8 mouse cellular contexts compared by ENCODE assay signal in the genomic region with DNA sequence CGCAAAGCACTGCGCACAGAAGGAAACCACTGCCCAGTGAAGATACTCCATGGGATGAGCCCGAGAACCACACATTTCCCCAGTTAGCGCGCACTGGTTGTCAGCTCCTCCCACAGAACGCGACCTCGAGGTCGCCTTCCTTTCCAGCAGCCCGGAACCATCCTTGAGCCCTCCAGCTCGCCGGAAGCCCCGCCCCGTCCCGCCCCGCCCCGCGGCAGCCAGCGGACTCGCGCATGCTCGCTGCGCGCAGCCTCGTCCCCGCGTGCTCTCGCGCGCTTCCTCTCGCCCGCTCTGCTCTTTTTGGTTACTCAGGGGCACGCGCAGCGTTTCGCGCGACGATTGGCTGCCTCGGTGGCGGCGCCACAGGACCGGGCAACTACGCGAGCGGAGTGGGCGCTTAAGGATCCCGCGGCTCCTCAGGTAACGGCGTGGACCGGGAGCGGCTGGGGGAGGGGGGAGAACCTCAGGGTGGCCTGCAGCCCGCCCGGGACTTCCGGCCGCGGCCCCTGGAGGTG. TPM values are rescaled to one million over a fixed set of nuclear protein-coding genes. Genes with fewer than 3 reads are reported as not detected.
DNase-seq lines count a peak whose midpoint lies in the region; ATAC-seq and TF ChIP-seq lines count a peak whose summit lies in the region.

A gene (plus strand): TSS at position 221 of the 515 bp plus-strand sequence.
A gene (plus strand): TSS at position 236 of the 515 bp plus-strand sequence.

- peak within 1 kb of the TSS; percentile 98 for H3K9ac ChIP-seq in ES-Bruce4 (ENCODE audit: low read depth, poor library complexity, severe bottlenecking)
- H3K9ac ChIP-seq in forebrain, embryonic 14.5 days (ENCODE audit: low read length): peak within 1 kb of the TSS; percentile 83
- H3K9ac ChIP-seq in neural tube, embryonic 15.5 days (replicated peaks): peak within 1 kb of the TSS; percentile 72

- no peaks in the 10 kb centered on the region for H3K27me3 ChIP-seq in ES-Bruce4 (ENCODE audit: control insufficient read depth, insufficient read depth, low read length, poor library complexity, severe bottlenecking)
- H3K27me3 ChIP-seq in forebrain, embryonic 14.5 days (replicated peaks; ENCODE audit: control insufficient read depth, insufficient read depth, low read length): no peaks in the 10 kb centered on the region
- no peaks in the 10 kb centered on the region for H3K27me3 ChIP-seq in neural tube, embryonic 15.5 days (replicated peaks)

- peak within 1 kb of the TSS; percentile 99 for H3K4me3 ChIP-seq in ES-Bruce4 (ENCODE audit: low read depth, low read length)
- H3K4me3 ChIP-seq in forebrain, embryonic 14.5 days (ENCODE audit: low read depth, low read length): peak within 1 kb of the TSS; percentile 77
- peak within 1 kb of the TSS; percentile 94 for H3K4me3 ChIP-seq in neural tube, embryonic 15.5 days (replicated peaks)

- intact Hi-C loops in heart, postnatal 14 days (cut with DNase I): no loop called here

- H3K4me1 ChIP-seq in ES-Bruce4 (ENCODE audit: control insufficient read depth, insufficient read depth, low read length): peaks cover 2% of the 10 kb centered on the region
- H3K4me1 ChIP-seq in forebrain, embryonic 14.5 days (ENCODE audit: control insufficient read depth, insufficient read depth, low read length): peaks cover 8% of the 10 kb centered on the region; the same call in 1 of the 2 replicates
- H3K4me1 ChIP-seq in neural tube, embryonic 15.5 days: peaks cover 8% of the 10 kb centered on the region

- peaks cover 7% of the 10 kb centered on the region; the same call in 1 of the 2 replicates for H3K36me3 ChIP-seq in ES-Bruce4 (ENCODE audit: control insufficient read depth, insufficient read depth, low read length, poor library complexity, severe bottlenecking)
- no peaks in the 10 kb centered on the region for H3K36me3 ChIP-seq in forebrain, embryonic 14.5 days (ENCODE audit: control insufficient read depth, insufficient read depth, low read length)
- H3K36me3 ChIP-seq in neural tube, embryonic 15.5 days: no peaks in the 10 kb centered on the region

- peak within 1 kb of the TSS; percentile 65 for H3K4me2 ChIP-seq in forebrain, embryonic 14.5 days (ENCODE audit: low read length)
- H3K4me2 ChIP-seq in neural tube, embryonic 15.5 days: peak within 1 kb of the TSS; percentile 62

- no peak for TF ChIP-seq CTCF in ES-Bruce4 (IDR thresholded peaks at IDR 0.05; ENCODE audit: low read depth, low read length)

- WGBS in forebrain, embryonic 14.5 days: under 1% methylated on average over 57 of the region's 58 CpGs
- under 1% methylated on average over 57 of the region's 58 CpGs for WGBS in neural tube, embryonic 15.5 days

- ATAC-seq in cerebellum, adult (ENCODE audit: insufficient number of reproducible peaks, low FRiP score, low TSS enrichment): peak; percentile 95
- ATAC-seq in forebrain, embryonic 14.5 days: peak; percentile 98
- ATAC-seq in neural tube, embryonic 15.5 days (ENCODE audit: low FRiP score): peak; percentile 99

- peak; percentile 95 for DNase-seq in forebrain, embryonic 14.5 days (ENCODE audit: low spot score)
- peak; percentile 87 to 88 for DNase-seq in heart, postnatal 14 days
- DNase-seq in layer of hippocampus, adult 11-12 months (ENCODE audit: low spot score): peak; percentile 87
- peak; percentile 90 to 93 for DNase-seq in lung, adult 18-20 months
- DNase-seq in testis, postnatal 14 days (ENCODE audit: low spot score): peak; percentile 89

- H3K27ac ChIP-seq in ES-Bruce4 (ENCODE audit: insufficient read depth, low read length): peak within 1 kb of the TSS; percentile 93
- H3K27ac ChIP-seq in forebrain, embryonic 14.5 days (ENCODE audit: low read depth, low read length): peak within 1 kb of the TSS; percentile 78
- peak within 1 kb of the TSS; percentile 86 for H3K27ac ChIP-seq in neural tube, embryonic 15.5 days (replicated peaks)

- TF ChIP-seq EP300 in ES-Bruce4 (IDR thresholded peaks at IDR 0.05; ENCODE audit: insufficient read depth, low read depth, low read length): 0 out of 2 replicates have a peak, but pooled peaks have one; percentile 32

- H3K9me3 ChIP-seq in ES-Bruce4 (replicated peaks; ENCODE audit: control insufficient read depth, insufficient read depth, low read length, poor library complexity, severe bottlenecking): no peaks in the 10 kb centered on the region
- no peaks in the 10 kb centered on the region for H3K9me3 ChIP-seq in forebrain, embryonic 14.5 days (replicated peaks; ENCODE audit: control insufficient read depth, low read length)
- no peaks in the 10 kb centered on the region for H3K9me3 ChIP-seq in neural tube, embryonic 15.5 days (replicated peaks)

- TF ChIP-seq POLR2A in ES-Bruce4 (IDR thresholded peaks at IDR 0.05; ENCODE audit: insufficient read depth, low read length): peak; percentile 80

RNA-seq across cellular contexts. Expression of the first gene that starts in this region (rescaled TPM):
- 60.9 and 64.6 TPM in 2 replicates for polyA plus RNA-seq in ES-Bruce4 (2011; ENCODE audit: insufficient read depth, insufficient read length, low read depth, missing spikeins)
- polyA plus RNA-seq in forebrain, embryonic 14.5 days (2014; fragmentation: Nextera tagmentation; extraction: Ambion mirVana): 50.4 and 51.1 TPM in 2 replicates
- total RNA-seq in heart, postnatal 14 days (2021): 10 to 100 TPM; 18.2 to 18.4 TPM
- polyA plus RNA-seq in neural tube, embryonic 15.5 days (2015; fragmentation: Nextera tagmentation; extraction: Ambion mirVana): 20.0 and 30.6 TPM in 2 replicates

RNA-seq across cellular contexts. Expression of the second gene that starts in this region (rescaled TPM):
- polyA plus RNA-seq in ES-Bruce4 (2011; ENCODE audit: insufficient read depth, insufficient read length, low read depth, missing spikeins): 28.6 and 31.3 TPM in 2 replicates
- polyA plus RNA-seq in forebrain, embryonic 14.5 days (2014; fragmentation: Nextera tagmentation; extraction: Ambion mirVana): 5.5 and 6.4 TPM in 2 replicates
- 1 to 10 TPM; 5.0 to 6.1 TPM for total RNA-seq in heart, postnatal 14 days (2021)
- 5.5 and 6.4 TPM in 2 replicates for polyA plus RNA-seq in neural tube, embryonic 15.5 days (2015; fragmentation: Nextera tagmentation; extraction: Ambion mirVana)

Comparison
In these comparisons a context has a peak if more than half of its experiments do, and no peak if none do; other contexts are left out.
1. Peak in every context shown above with its lines: DNase-seq, ATAC-seq, H3K4me3 ChIP-seq and H3K27ac ChIP-seq.